Mouse (Mus musculus): ENCODE results near the gene Gstp2. TPM values are rescaled to one million over a fixed set of nuclear protein-coding genes. Genes with fewer than 3 reads are reported as not detected.

Gene Gstp2
- polyA plus RNA-seq, 1 experiment from 2014 or later = not detected

DNA sequence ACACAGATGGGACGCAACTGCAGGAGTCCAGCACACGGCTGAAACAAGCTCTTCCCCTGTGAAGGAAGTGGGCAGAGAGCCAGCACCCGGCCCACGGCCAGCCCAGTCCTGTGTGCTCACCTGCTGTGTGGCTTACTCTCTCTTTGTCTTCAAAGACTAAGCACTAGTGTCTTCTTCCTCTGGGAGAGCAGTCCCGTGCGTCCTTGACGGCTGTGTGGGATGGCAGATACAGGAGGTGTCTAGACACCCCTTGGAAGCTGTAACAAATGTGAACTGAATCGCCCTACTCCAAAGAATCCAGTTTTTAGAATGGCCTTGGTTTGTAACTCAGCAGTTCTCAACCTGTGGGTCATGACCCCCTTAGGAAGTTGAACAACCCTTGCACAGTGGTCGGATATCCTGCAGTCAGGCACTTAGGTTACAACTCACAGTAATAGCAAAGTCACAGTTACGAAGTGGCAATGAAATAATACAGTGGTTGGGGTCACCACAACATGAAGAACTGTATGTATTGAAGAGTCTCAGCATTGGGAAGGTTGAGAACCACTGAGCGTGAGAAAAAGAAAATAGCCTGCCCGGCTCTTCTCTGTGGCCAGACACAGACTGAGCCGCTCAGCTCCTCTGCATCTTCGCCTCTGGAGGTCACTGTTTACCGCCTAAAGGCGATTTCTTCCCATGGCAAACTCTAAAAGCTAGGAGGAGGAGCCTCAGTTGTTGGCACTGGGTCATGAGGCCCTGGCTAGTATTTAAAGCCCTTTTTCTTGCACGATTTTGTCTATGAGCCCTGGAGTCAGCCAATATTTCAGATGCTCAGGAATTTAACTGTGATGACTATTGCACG is 26.9 kb downstream of the Gstp2 start:
- Histone ChIP-seq H3K79me2 (ENCODE audit: inconsistent target) (no peaks in the 10 kb centered on the region), H3K36me3 (ENCODE audit: inconsistent target) (no peaks in the 10 kb centered on the region), H3K27ac (no peak overlapping the region), H3K4me3 (ENCODE audit: inconsistent target) (no peak overlapping the region)
- 32% methylated on average over 16 of the region's 18 CpGs for WGBS (ENCODE audit: missing documents)

DNA sequence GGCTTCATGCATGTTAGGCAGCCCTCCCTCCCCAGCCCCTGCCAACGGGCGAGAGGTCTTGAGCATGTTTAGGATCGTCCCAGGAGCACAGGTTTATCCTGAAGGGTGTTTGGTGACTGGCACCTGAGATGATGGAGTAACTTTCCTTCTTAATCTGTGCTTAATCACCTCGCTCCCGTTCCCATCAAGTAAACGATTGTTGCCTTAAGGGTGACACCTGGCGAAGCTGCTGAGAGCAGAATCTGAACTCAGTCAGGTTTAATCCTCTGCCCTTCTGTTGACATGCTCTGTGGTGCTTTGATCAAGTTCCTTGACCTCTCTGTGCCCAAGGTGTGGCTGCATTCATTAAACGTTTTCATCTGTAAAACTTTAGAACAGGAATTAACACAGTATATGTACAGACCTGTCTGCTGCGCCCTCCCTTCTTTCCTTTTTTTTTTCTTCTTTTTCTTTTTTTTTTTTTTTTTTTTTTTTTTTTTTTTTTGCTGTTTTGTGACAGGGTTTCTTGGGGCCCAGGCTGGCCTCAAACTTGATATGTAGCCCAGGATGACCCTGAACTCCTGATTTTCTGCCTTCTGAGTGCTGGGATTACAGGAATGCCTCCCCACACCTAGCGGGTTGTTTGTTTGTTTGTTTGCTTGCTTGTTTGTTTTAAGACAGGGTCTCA is 27.8 kb downstream of the Gstp2 start:
- Histone ChIP-seq H3K4me3 (ENCODE audit: inconsistent target) (no peak overlapping the region), H3K36me3 (ENCODE audit: inconsistent target) (no peaks in the 10 kb centered on the region), H3K27ac (no peak overlapping the region), H3K79me2 (ENCODE audit: inconsistent target) (no peaks in the 10 kb centered on the region)
- 94% methylated on average over 9 of the region's 10 CpGs for WGBS (ENCODE audit: missing documents)

GRCm38 (mm10) chr19:4015635-4016034 is 30.2 kb downstream of the Gstp2 start:
- 97% methylated on average over 3 of the region's 5 CpGs for WGBS (ENCODE audit: missing documents)
- Histone ChIP-seq H3K4me3 (ENCODE audit: inconsistent target) (no peak overlapping the region), H3K79me2 (ENCODE audit: inconsistent target) (no peaks in the 10 kb centered on the region; the same call in 1 of the 2 replicates), H3K27ac (no peak overlapping the region), H3K36me3 (ENCODE audit: inconsistent target) (no peaks in the 10 kb centered on the region)

- H3K4me3 ChIP-seq (ENCODE audit: inconsistent target) = no peak overlapping the region
- H3K27ac ChIP-seq = no peak overlapping the region
- no peaks in the 10 kb centered on the region; the same call in 1 of the 2 replicates for H3K79me2 ChIP-seq (ENCODE audit: inconsistent target)
- peaks cover 3% of the 10 kb centered on the region; the same call in 1 of the 2 replicates for H3K36me3 ChIP-seq (ENCODE audit: inconsistent target)
Observed at GRCm38 (mm10) chr19:4014802-4015201, 31.0 kb downstream of the Gstp2 start.

- H3K79me2 ChIP-seq (ENCODE audit: inconsistent target) = no peaks in the 10 kb centered on the region; the same call in 1 of the 2 replicates
- peaks cover 21% of the 10 kb centered on the region for H3K36me3 ChIP-seq (ENCODE audit: inconsistent target)
- peak overlapping the region; percentile 80 for H3K4me3 ChIP-seq (ENCODE audit: inconsistent target)
- WGBS (ENCODE audit: missing documents) = 33% methylated on average over 9 of the region's 9 CpGs
- H3K27ac ChIP-seq = no peak overlapping the region; the same call in 1 of the 2 replicates
Observed at GRCm38 (mm10) chr19:4013066-4013465, 32.8 kb downstream of the Gstp2 start.

DNA sequence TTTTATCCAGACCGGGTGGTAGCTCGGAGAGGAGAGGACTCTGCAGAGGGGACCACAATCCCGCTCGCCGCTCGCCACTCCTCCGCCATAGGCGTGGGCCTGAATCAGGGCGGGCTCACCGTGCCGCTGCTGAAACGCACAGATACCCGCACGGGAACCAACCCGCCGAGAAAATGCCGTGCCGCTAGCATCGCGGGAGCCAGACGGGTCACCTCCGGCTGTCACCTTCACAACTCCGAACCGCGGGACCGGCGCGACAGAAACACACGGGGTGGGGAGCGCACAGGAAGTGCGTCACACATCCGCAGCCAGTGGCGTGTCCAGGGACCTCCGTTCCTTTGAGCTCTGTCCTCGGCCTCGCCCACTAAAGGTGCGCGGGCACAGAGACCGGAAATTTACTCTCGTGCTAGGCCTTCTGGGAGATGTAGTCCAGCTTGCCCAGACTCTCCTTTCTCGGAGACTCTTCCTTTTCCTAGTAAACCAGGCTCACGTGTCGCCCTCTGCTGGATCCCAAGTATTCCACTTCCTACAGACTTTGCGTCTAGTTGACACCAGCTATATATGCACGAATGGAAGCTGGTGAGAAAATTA is 33.3 kb downstream of the Gstp2 start, which contains the start of gene Ndufv1:
Ndufv1 (minus strand) TSS at position 375 of the 591 bp plus-strand sequence.
- WGBS (ENCODE audit: missing documents) = under 1% methylated on average over 43 of the region's 45 CpGs
- Histone ChIP-seq H3K27ac (peak within 1 kb of the TSS; percentile 8; the same call in 1 of the 2 replicates), H3K36me3 (ENCODE audit: inconsistent target) (peaks cover 26% of the 10 kb centered on the region), H3K4me3 (ENCODE audit: inconsistent target) (peak within 1 kb of the TSS; percentile 80), H3K79me2 (ENCODE audit: inconsistent target) (no peaks in the 10 kb centered on the region; the same call in 1 of the 2 replicates)

GRCm38 (mm10) chr19:4011086-4011485 is 34.7 kb downstream of the Gstp2 start:
- H3K36me3 ChIP-seq (ENCODE audit: inconsistent target) = peaks cover 41% of the 10 kb centered on the region
- no peaks in the 10 kb centered on the region; the same call in 1 of the 2 replicates for H3K79me2 ChIP-seq (ENCODE audit: inconsistent target)
- WGBS (ENCODE audit: missing documents) = 91% methylated on average over 5 of the region's 5 CpGs
- H3K27ac ChIP-seq = no peak overlapping the region
- H3K4me3 ChIP-seq (ENCODE audit: inconsistent target) = no peak overlapping the region

- Histone ChIP-seq H3K4me3 (ENCODE audit: inconsistent target) (no peak overlapping the region), H3K36me3 (ENCODE audit: inconsistent target) (peaks cover 44% of the 10 kb centered on the region), H3K27ac (no peak overlapping the region), H3K79me2 (ENCODE audit: inconsistent target) (no peaks in the 10 kb centered on the region)
- 91% methylated on average over 8 of the region's 8 CpGs for WGBS (ENCODE audit: missing documents)
Observed at GRCm38 (mm10) chr19:4005971-4006370, 39.9 kb downstream of the Gstp2 start.

DNA sequence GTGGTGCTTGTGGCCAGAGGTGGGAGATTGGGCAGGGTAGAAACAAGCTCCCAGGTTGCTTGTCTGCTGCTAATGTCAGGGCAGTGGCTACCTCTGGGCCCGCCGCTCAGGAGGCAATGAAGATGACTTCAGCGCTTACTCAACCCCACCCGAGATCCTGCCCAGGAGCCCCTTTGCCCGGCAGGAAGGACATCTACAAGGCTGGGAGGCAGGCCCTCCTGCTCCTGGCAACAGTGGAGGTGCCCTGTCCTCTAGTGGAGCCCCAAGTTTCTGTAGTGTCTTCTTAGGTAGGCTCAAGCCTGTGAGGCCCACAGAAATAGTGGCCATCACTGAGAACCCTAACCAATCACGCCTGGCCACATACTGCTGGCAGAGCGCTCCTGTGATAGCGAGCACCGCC is 40.7 kb downstream of the Gstp2 start:
- no peak overlapping the region for H3K27ac ChIP-seq
- no peak overlapping the region for H3K4me3 ChIP-seq (ENCODE audit: inconsistent target)
- peaks cover 43% of the 10 kb centered on the region for H3K36me3 ChIP-seq (ENCODE audit: inconsistent target)
- 94% methylated on average over 9 of the region's 9 CpGs for WGBS (ENCODE audit: missing documents)
- H3K79me2 ChIP-seq (ENCODE audit: inconsistent target) = no peaks in the 10 kb centered on the region

DNA sequence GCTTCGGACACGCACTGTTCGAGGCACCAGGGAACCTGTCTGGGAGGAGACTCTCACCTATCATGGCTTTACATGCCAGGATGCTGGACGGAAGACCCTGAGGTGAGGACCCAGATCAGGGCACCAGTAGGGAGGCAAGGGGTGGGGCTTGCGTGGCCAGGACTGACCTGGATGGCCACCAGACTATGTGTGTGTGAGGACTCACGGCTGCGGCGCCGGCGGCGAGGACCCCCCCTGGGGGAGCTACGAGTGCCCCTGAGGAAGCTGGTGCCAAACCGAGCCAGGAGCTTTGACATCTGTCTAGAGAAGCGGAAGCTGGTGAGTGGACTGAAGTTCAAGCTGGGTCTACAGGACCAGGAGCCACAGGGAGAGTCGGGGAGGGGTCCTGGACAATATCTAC is 41.5 kb downstream of the Gstp2 start:
- no peak overlapping the region for H3K4me3 ChIP-seq (ENCODE audit: inconsistent target)
- WGBS (ENCODE audit: missing documents) = 92% methylated on average over 8 of the region's 15 CpGs
- H3K27ac ChIP-seq = no peak overlapping the region
- H3K79me2 ChIP-seq (ENCODE audit: inconsistent target) = no peaks in the 10 kb centered on the region
- peaks cover 35% of the 10 kb centered on the region for H3K36me3 ChIP-seq (ENCODE audit: inconsistent target)

DNA sequence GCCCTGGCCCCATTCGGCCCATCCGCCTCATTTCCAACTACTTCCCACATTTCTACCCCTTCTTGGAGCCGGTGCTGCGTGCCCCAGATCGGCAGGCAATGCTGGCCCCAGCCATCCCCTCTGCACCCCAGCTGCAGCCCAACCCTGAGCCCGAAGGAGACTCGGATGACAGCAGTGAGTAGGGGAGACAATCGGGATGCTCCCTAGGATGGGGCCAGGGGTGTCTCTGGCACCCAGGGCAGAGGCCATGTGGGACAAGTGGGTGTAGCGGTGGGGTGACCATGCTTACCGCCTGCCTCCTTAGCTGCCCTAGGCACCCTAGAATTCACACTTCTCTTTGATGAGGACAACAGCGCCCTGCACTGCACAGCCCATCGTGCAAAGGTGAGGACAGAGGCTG is 42.2 kb downstream of the Gstp2 start:
- H3K79me2 ChIP-seq (ENCODE audit: inconsistent target) = no peaks in the 10 kb centered on the region
- WGBS (ENCODE audit: missing documents) = 87% methylated on average over 12 of the region's 12 CpGs
- peaks cover 28% of the 10 kb centered on the region for H3K36me3 ChIP-seq (ENCODE audit: inconsistent target)
- no peak overlapping the region for H3K27ac ChIP-seq
- no peak overlapping the region for H3K4me3 ChIP-seq (ENCODE audit: inconsistent target)

DNA sequence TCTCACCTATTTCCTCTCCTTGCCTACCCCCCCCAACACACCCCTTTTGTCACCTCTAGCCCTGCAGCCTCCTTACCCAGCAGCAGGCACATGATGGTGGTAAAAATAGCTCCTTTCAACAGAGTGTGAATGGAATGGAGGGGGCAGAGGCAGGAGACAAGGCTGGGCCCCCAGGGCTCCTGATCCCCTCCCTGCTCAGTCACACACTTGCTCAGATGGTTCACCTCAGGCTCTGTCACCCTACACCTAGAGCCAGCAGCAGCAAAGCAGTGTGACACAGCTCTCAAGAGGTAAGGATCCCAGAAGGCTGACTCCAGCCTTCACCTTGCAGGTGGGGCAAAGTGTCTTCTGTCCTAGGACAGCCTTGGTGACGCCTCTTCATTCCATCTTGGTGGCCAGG is 42.7 kb downstream of the Gstp2 start, which contains the start of gene Doc2g:
Doc2g (plus strand) TSS at position 202 of the 400 bp plus-strand sequence.
- no peak within 1 kb of the TSS for H3K27ac ChIP-seq
- peaks cover 23% of the 10 kb centered on the region for H3K36me3 ChIP-seq (ENCODE audit: inconsistent target)
- WGBS (ENCODE audit: missing documents) = 100% methylated on average over 1 of the region's 1 CpGs
- no peak within 1 kb of the TSS for H3K4me3 ChIP-seq (ENCODE audit: inconsistent target)
- H3K79me2 ChIP-seq (ENCODE audit: inconsistent target) = no peaks in the 10 kb centered on the region

- no peak overlapping the region for H3K27ac ChIP-seq
- peaks cover 10% of the 10 kb centered on the region; the same call in 1 of the 2 replicates for H3K36me3 ChIP-seq (ENCODE audit: inconsistent target)
- no peaks in the 10 kb centered on the region for H3K79me2 ChIP-seq (ENCODE audit: inconsistent target)
- WGBS (ENCODE audit: missing documents) = 93% methylated on average over 5 of the region's 5 CpGs
- no peak overlapping the region for H3K4me3 ChIP-seq (ENCODE audit: inconsistent target)
Observed at GRCm38 (mm10) chr19:4001752-4002151, 44.1 kb downstream of the Gstp2 start.

GRCm38 (mm10) chr19:4000949-4001525 is 44.8 kb downstream of the Gstp2 start:
- Histone ChIP-seq H3K27ac (no peak overlapping the region), H3K4me3 (ENCODE audit: inconsistent target) (peak overlapping the region; percentile 40), H3K36me3 (ENCODE audit: inconsistent target) (peaks cover 2% of the 10 kb centered on the region; the same call in 1 of the 2 replicates), H3K79me2 (ENCODE audit: inconsistent target) (no peaks in the 10 kb centered on the region)
- WGBS (ENCODE audit: missing documents) = 43% methylated on average over 17 of the region's 17 CpGs
